Mouse (Mus musculus) stomach, embryonic 16.5 days (tissue): Measurements from ENCODE around the gene Hoxa7. TPM values are rescaled to one million over a fixed set of nuclear protein-coding genes. Genes with fewer than 3 reads are reported as not detected.

Experiments used
- ATAC-seq: fragments of 200-750 bp; cut with Nextera tagmentation; 2 replicates; pipeline ENCODE4 v1.8.0; 2017; ENCODE audit warnings: moderate number of reproducible peaks, moderate TSS enrichment; ENCODE audit not compliant: insufficient read depth, low FRiP score
- H3K27ac ChIP-seq: fragments of 300-500 bp; sonication (generic); 2 replicates; pipeline ENCODE4 v1.5.1; 2014; ENCODE audit warnings: low read length
- H3K27me3 ChIP-seq: fragments of 300-500 bp; sonication (generic); 2 replicates; pipeline ENCODE4 v1.6.1; 2014; ENCODE audit warnings: low read length, control low read depth, mixed read lengths; ENCODE audit not compliant: control insufficient read depth, insufficient read depth
- H3K36me3 ChIP-seq: fragments of 300-500 bp; sonication (generic); 2 replicates; pipeline ENCODE4 v1.6.1; 2014; ENCODE audit warnings: low read length; ENCODE audit not compliant: control insufficient read depth, insufficient read depth
- H3K4me1 ChIP-seq: fragments of 300-500 bp; sonication (generic); 2 replicates; pipeline ENCODE4 v1.6.1; 2014; ENCODE audit warnings: low read length, control low read depth, mixed read lengths; ENCODE audit not compliant: control insufficient read depth, insufficient read depth
- H3K4me2 ChIP-seq: fragments of 300-500 bp; sonication (generic); 2 replicates; pipeline ENCODE4 v1.6.1; 2014; ENCODE audit warnings: low read depth, low read length, mixed read lengths
- H3K4me3 ChIP-seq: fragments of 300-500 bp; sonication (generic); replicated peaks from 2 replicates; pipeline ENCODE4 v1.5.1; 2014; ENCODE audit warnings: mild to moderate bottlenecking, low read length
- H3K9ac ChIP-seq: fragments of 300-500 bp; sonication (generic); 2 replicates; pipeline ENCODE4 v1.6.1; 2014; ENCODE audit warnings: low read length
- H3K9me3 ChIP-seq: fragments of 300-500 bp; sonication (generic); replicated peaks from 2 replicates; pipeline ENCODE4 v1.6.1; 2016; ENCODE audit warnings: low read length, control low read depth; ENCODE audit not compliant: control insufficient read depth
- WGBS: fragments of 180-500 bp; shearing (Covaris S2); extraction: QIAGEN DNeasy Blood & Tissue Kit; methylation state at CpG from one replicate; pipeline ENCODE4 v1.1.7; 2014; 5-methylcytosine and 5-hydroxymethylcytosine counted together
- polyA plus RNA-seq: library from polyadenylated mRNA; unstranded; fragments of >200 nt; fragmentation: Nextera tagmentation; extraction: Ambion mirVana; gene quantifications from 2 replicates; pipeline ENCODE4 v1.2.1, GENCODE M21; 2015

Hoxa7 gene
- polyA plus RNA-seq, result 10.8 and 12.3 TPM in 2 replicates

- peak within 1 kb of the TSS; percentile 69 for H3K4me3 ChIP-seq
- peaks cover 8% of the 10 kb centered on the region; the same call in 1 of the 2 replicates for H3K4me1 ChIP-seq
- peaks cover 90% of the 10 kb centered on the region for H3K27me3 ChIP-seq
- H3K9me3 ChIP-seq, result no peaks in the 10 kb centered on the region
- peak within 1 kb of the TSS; percentile 70 for H3K27ac ChIP-seq
- H3K36me3 ChIP-seq, result no peaks in the 10 kb centered on the region
- WGBS, result 1% methylated on average over 46 of the region's 46 CpGs
- peak within 1 kb of the TSS; percentile 82 for H3K9ac ChIP-seq
- peak; percentile 60; the same call in 1 of the 2 replicates for ATAC-seq
- H3K4me2 ChIP-seq, result peak within 1 kb of the TSS; percentile 97
Measured at GRCm38 (mm10) chr6:52221337-52221992, at the start of gene Hoxa7. Gene Hoxa7 (minus strand): TSS chr6:52221854.

GRCm38 (mm10) chr6:52270494-52271480 is 49.1 kb upstream of the Hoxa7 start:
- H3K4me3 ChIP-seq, result no peak overlapping the region
- H3K36me3 ChIP-seq, result no peaks in the 10 kb centered on the region
- H3K9me3 ChIP-seq, result no peaks in the 10 kb centered on the region
- no peaks in the 10 kb centered on the region for H3K4me1 ChIP-seq
- no peak overlapping the region for H3K9ac ChIP-seq
- 8% methylated on average over 23 of the region's 23 CpGs for WGBS
- H3K4me2 ChIP-seq, result no peak overlapping the region
- no peak for ATAC-seq
- peaks cover 88% of the 10 kb centered on the region for H3K27me3 ChIP-seq
- no peak overlapping the region for H3K27ac ChIP-seq

GRCm38 (mm10) chr6:52268756-52269155 is 47.1 kb upstream of the Hoxa7 start:
- H3K9ac ChIP-seq, result no peak overlapping the region
- ATAC-seq, result no peak
- H3K4me2 ChIP-seq, result no peak overlapping the region
- no peaks in the 10 kb centered on the region for H3K4me1 ChIP-seq
- WGBS, result 4% methylated on average over 3 of the region's 3 CpGs
- no peak overlapping the region for H3K27ac ChIP-seq
- peaks cover 93% of the 10 kb centered on the region for H3K27me3 ChIP-seq
- H3K9me3 ChIP-seq, result no peaks in the 10 kb centered on the region
- no peak overlapping the region for H3K4me3 ChIP-seq
- no peaks in the 10 kb centered on the region for H3K36me3 ChIP-seq

GRCm38 (mm10) chr6:52268341-52268740 is 46.7 kb upstream of the Hoxa7 start:
- Histone ChIP-seq H3K27ac (no peak overlapping the region), H3K36me3 (no peaks in the 10 kb centered on the region), H3K27me3 (peaks cover 93% of the 10 kb centered on the region), H3K9me3 (no peaks in the 10 kb centered on the region), H3K4me1 (no peaks in the 10 kb centered on the region), H3K4me2 (no peak overlapping the region), H3K9ac (no peak overlapping the region), H3K4me3 (no peak overlapping the region)
- 6% methylated on average over 7 of the region's 7 CpGs for WGBS
- ATAC-seq, result no peak

GRCm38 (mm10) chr6:52267691-52268090 is 46.0 kb upstream of the Hoxa7 start:
- ATAC-seq, result no peak
- Histone ChIP-seq H3K9ac (no peak overlapping the region), H3K4me3 (no peak overlapping the region), H3K27me3 (peaks cover 91% of the 10 kb centered on the region), H3K4me2 (no peak overlapping the region), H3K36me3 (no peaks in the 10 kb centered on the region), H3K9me3 (no peaks in the 10 kb centered on the region), H3K27ac (no peak overlapping the region), H3K4me1 (no peaks in the 10 kb centered on the region)
- 9% methylated on average over 3 of the region's 3 CpGs for WGBS

GRCm38 (mm10) chr6:52267221-52267620 is 45.6 kb upstream of the Hoxa7 start:
- no peaks in the 10 kb centered on the region for H3K9me3 ChIP-seq
- no peak overlapping the region for H3K27ac ChIP-seq
- no peak overlapping the region for H3K9ac ChIP-seq
- peaks cover 91% of the 10 kb centered on the region for H3K27me3 ChIP-seq
- H3K4me3 ChIP-seq, result no peak overlapping the region
- H3K4me1 ChIP-seq, result no peaks in the 10 kb centered on the region
- 17% methylated on average over 5 of the region's 5 CpGs for WGBS
- no peaks in the 10 kb centered on the region for H3K36me3 ChIP-seq
- no peak for ATAC-seq
- H3K4me2 ChIP-seq, result no peak overlapping the region

GRCm38 (mm10) chr6:52266666-52266985 is 45.0 kb upstream of the Hoxa7 start:
- WGBS, result 2% methylated on average over 9 of the region's 9 CpGs
- no peak overlapping the region for H3K27ac ChIP-seq
- H3K36me3 ChIP-seq, result no peaks in the 10 kb centered on the region
- no peak overlapping the region for H3K4me3 ChIP-seq
- H3K4me1 ChIP-seq, result no peaks in the 10 kb centered on the region
- no peaks in the 10 kb centered on the region for H3K9me3 ChIP-seq
- ATAC-seq, result no peak
- no peak overlapping the region for H3K4me2 ChIP-seq
- H3K27me3 ChIP-seq, result peaks cover 91% of the 10 kb centered on the region
- H3K9ac ChIP-seq, result no peak overlapping the region

- no peaks in the 10 kb centered on the region for H3K4me1 ChIP-seq
- peaks cover 92% of the 10 kb centered on the region for H3K27me3 ChIP-seq
- H3K27ac ChIP-seq, result no peak overlapping the region
- WGBS, result 3% methylated on average over 19 of the region's 19 CpGs
- H3K36me3 ChIP-seq, result no peaks in the 10 kb centered on the region
- no peak overlapping the region for H3K4me3 ChIP-seq
- H3K9me3 ChIP-seq, result no peaks in the 10 kb centered on the region
- no peak overlapping the region for H3K9ac ChIP-seq
- no peak overlapping the region for H3K4me2 ChIP-seq
- no peak for ATAC-seq
Measured at GRCm38 (mm10) chr6:52265913-52266665, 44.4 kb upstream of the Hoxa7 start.
